Mouse (Mus musculus) layer of hippocampus, postnatal 10 days (tissue): Measurements from ENCODE around the gene Gm21828. TPM values are rescaled to one million over a fixed set of nuclear protein-coding genes. Genes with fewer than 3 reads are reported as not detected.
"Not testable (repeated sequence)": the region's sequence is repeated elsewhere in the genome, so short reads cannot be mapped to it uniquely, and the experiment has no call there.

Source experiments
- DNase-seq, 2 experiments: peaks; one replicate each; pipeline ENCODE4 v3.0.0; 2021; ENCODE audit warnings: low spot score in 2 of 2
- long read RNA-seq: library from polyadenylated mRNA; stranded (forward); transcript quantifications from one replicate; pipeline ENCODE4 v2.0.0, GENCODE M21; 2023
- total RNA-seq, 2 experiments: library from RNA; stranded (reverse); gene quantifications; 2 replicates each; pipeline ENCODE4 v1.2.3; 2021

The Gm21828 gene
- not detected for total RNA-seq
- long read RNA-seq: 0 reads

GRCm38 (mm10) chrY:13223828-13224227, at the start of gene Gm21828:
Gm21828 (minus strand) TSS chrY:13223928.
- not testable (repeated sequence) for DNase-seq

GRCm38 (mm10) chrY:13252091-13252490, 28.4 kb upstream of the Gm21828 start, which contains the start of the genes Gm21440 and Gm21454:
Gm21440 (plus strand) TSS chrY:13252391.
Gm21454 (plus strand) TSS chrY:13252442.
- not testable (repeated sequence) for DNase-seq

Other genes with a start within 250 kb of the Gm21828 start
- gene Gm20807, start 181.0 kb downstream of the Gm21828 start, total RNA-seq: not detected
- gene Gm21891, start 90.4 kb downstream of the Gm21828 start, total RNA-seq: not detected
- gene Gm21425, start 62.0 kb downstream of the Gm21828 start, total RNA-seq: not detected
- not detected for gene Gm21440, start 28.5 kb upstream of the Gm21828 start, total RNA-seq
- not detected for gene Gm21454, start 28.5 kb upstream of the Gm21828 start, total RNA-seq
- not detected for gene Gm21725, start 125.1 kb upstream of the Gm21828 start, total RNA-seq
- gene Gm21866, start 241.7 kb upstream of the Gm21828 start, total RNA-seq: not detected